Mouse (Mus musculus) thymus, adult 2 months (tissue): ENCODE measurements around the gene Gh. TPM values are rescaled to one million over a fixed set of nuclear protein-coding genes. Genes with fewer than 3 reads are reported as not detected.

Experiments
- DNase-seq: peaks from one replicate; pipeline ENCODE4 v3.0.0; 2021
- H3K27ac ChIP-seq: fragments of 200-500 bp; 2 replicates; pipeline ENCODE4 v1.5.1; 2012; ENCODE audit warnings: low read length, control low read depth; ENCODE audit not compliant: control insufficient read depth, insufficient read depth
- H3K27me3 ChIP-seq: fragments of 200-500 bp; 2 replicates; pipeline ENCODE4 v1.6.1; 2012; ENCODE audit warnings: mild to moderate bottlenecking, low read length, moderate library complexity, mixed read lengths; ENCODE audit not compliant: control insufficient read depth, insufficient read depth
- H3K36me3 ChIP-seq: fragments of 200-500 bp; 2 replicates; pipeline ENCODE4 v1.6.1; 2012; ENCODE audit warnings: mild to moderate bottlenecking, low read length, moderate library complexity; ENCODE audit not compliant: control insufficient read depth, insufficient read depth
- H3K4me1 ChIP-seq: fragments of 200-500 bp; replicated peaks from 2 replicates; pipeline ENCODE4 v1.6.1; 2012; ENCODE audit warnings: low read length; ENCODE audit not compliant: control insufficient read depth, insufficient read depth
- H3K4me3 ChIP-seq: fragments of 200-500 bp; 2 replicates; pipeline ENCODE4 v1.5.1; 2012; ENCODE audit warnings: mild to moderate bottlenecking, low read length, control low read depth, moderate library complexity; ENCODE audit not compliant: control insufficient read depth, insufficient read depth
- CTCF ChIP-seq: fragments of 200-500 bp; IDR thresholded peaks from 2 replicates; pipeline ENCODE4 v1.5.1; 2012; ENCODE audit warnings: mild to moderate bottlenecking, control low read depth, low read length, moderate library complexity, borderline replicate concordance; ENCODE audit not compliant: control insufficient read depth, poor library complexity, insufficient read depth; ENCODE audit errors: extremely low read depth
- POLR2A ChIP-seq: fragments of 200-500 bp; IDR thresholded peaks from 2 replicates; pipeline ENCODE4 v1.6.1; 2012; ENCODE audit warnings: mild to moderate bottlenecking, low read length, control low read depth, moderate library complexity; ENCODE audit not compliant: control insufficient read depth, poor library complexity, insufficient read depth; ENCODE audit errors: extremely low read depth
- WGBS: fragments of 180-500 bp; shearing (Covaris S2); methylation state at CpG from one replicate; pipeline ENCODE4 v1.1.7; 2018; 5-methylcytosine and 5-hydroxymethylcytosine counted together
- polyA plus RNA-seq: library from polyadenylated mRNA; depleted of rRNA; stranded (reverse); fragments of >200 nt; gene quantifications from 2 replicates; pipeline ENCODE4 v1.2.3, GENCODE M21; 2012

Gh gene
- polyA plus RNA-seq, 1 experiment = 1.7 TPM

- H3K4me1 ChIP-seq = peaks cover 31% of the 10 kb centered on the region
- no peaks in the 10 kb centered on the region for H3K36me3 ChIP-seq
- WGBS = 22% methylated on average over 16 of the region's 16 CpGs
- no peak for TF ChIP-seq CTCF
- H3K27ac ChIP-seq = peak overlapping the region; percentile 49; the same call in 1 of the 2 replicates
- peak overlapping the region; percentile 97 for H3K4me3 ChIP-seq
- no peak for DNase-seq
- no peaks in the 10 kb centered on the region for H3K27me3 ChIP-seq
These were observed 28.4 kb downstream of the Gh start for GRCm38 (mm10) chr11:106273311-106273684.

GRCm38 (mm10) chr11:106272644-106273310, 28.9 kb downstream of the Gh start, which contains the start of gene Smarcd2:
TSS of gene Smarcd2 (minus strand) at chr11:106272972.
- Histone ChIP-seq H3K27ac (peak within 1 kb of the TSS; percentile 60), H3K36me3 (peaks cover 2% of the 10 kb centered on the region; the same call in 1 of the 2 replicates), H3K27me3 (no peaks in the 10 kb centered on the region), H3K4me1 (peaks cover 37% of the 10 kb centered on the region), H3K4me3 (peak within 1 kb of the TSS; percentile 97)
- TF ChIP-seq CTCF = peak; percentile 58; the same call in 1 of the 2 replicates
- TF ChIP-seq POLR2A = peak; percentile 75
- under 1% methylated on average over 72 of the region's 72 CpGs for WGBS
- DNase-seq = peak; percentile 99

- H3K27me3 ChIP-seq = no peaks in the 10 kb centered on the region
- DNase-seq = no peak
- peak overlapping the region; percentile 60 for H3K27ac ChIP-seq
- WGBS = under 1% methylated on average over 41 of the region's 41 CpGs
- H3K4me1 ChIP-seq = peaks cover 43% of the 10 kb centered on the region
- TF ChIP-seq CTCF (no peak), POLR2A (no peak)
- peak overlapping the region; percentile 97 for H3K4me3 ChIP-seq
- peaks cover 9% of the 10 kb centered on the region for H3K36me3 ChIP-seq
These were observed 29.6 kb downstream of the Gh start for GRCm38 (mm10) chr11:106271794-106272643.

DNA sequence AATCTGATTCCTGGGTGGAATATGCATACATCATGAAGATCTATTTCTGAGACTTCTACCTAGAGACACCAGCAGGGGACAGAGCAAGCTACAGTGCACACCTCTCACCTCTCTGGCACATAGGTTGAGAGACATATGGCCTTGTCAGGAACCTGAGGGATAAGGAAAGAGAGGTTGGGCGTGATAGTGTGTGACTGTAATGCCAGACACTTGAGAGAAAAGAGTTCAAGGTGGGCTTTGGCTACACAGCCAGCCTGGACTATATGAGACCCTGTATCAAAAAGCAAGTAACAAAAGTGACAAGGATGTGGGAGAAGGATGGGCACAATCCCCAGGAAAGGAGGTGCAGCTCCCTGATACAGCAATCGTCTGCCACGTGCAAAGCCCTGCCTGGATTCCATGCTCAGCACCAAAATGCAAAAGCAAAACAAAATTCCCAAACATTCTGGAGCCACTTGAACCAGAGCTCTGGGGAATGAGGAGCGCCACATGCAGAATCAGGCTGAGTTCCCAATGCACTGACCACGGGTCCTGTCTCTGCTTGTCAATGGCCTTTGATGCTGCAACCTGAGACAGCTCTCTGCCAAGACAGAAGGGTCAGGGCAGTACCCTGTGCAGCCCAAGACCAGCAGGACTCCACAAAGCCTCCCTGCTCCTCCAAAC, 30.4 kb downstream of the Gh start:
- no peaks in the 10 kb centered on the region for H3K27me3 ChIP-seq
- WGBS = 30% methylated on average over 5 of the region's 5 CpGs
- DNase-seq = no peak
- H3K36me3 ChIP-seq = peaks cover 17% of the 10 kb centered on the region
- H3K27ac ChIP-seq = peak overlapping the region; percentile 60
- peaks cover 40% of the 10 kb centered on the region for H3K4me1 ChIP-seq
- H3K4me3 ChIP-seq = peak overlapping the region; percentile 97
- no peak for TF ChIP-seq CTCF
- TF ChIP-seq POLR2A = no peak

- no peak for TF ChIP-seq CTCF
- TF ChIP-seq POLR2A = no peak
- H3K4me3 ChIP-seq = peak overlapping the region; percentile 16
- 5% methylated on average over 3 of the region's 3 CpGs for WGBS
- H3K27ac ChIP-seq = peak overlapping the region; percentile 95
- peak; percentile 76 for DNase-seq
- peaks cover 36% of the 10 kb centered on the region for H3K4me1 ChIP-seq
- no peaks in the 10 kb centered on the region for H3K27me3 ChIP-seq
- H3K36me3 ChIP-seq = peaks cover 39% of the 10 kb centered on the region
These were observed 32.6 kb downstream of the Gh start for GRCm38 (mm10) chr11:106269060-106269431.

GRCm38 (mm10) chr11:106268326-106269059, 33.2 kb downstream of the Gh start:
- Histone ChIP-seq H3K27me3 (no peaks in the 10 kb centered on the region), H3K27ac (peak overlapping the region; percentile 89), H3K4me1 (peaks cover 36% of the 10 kb centered on the region), H3K4me3 (peak overlapping the region; percentile 17), H3K36me3 (peaks cover 44% of the 10 kb centered on the region)
- WGBS = 56% methylated on average over 8 of the region's 8 CpGs
- no peak for TF ChIP-seq CTCF
- TF ChIP-seq POLR2A = no peak
- DNase-seq = no peak
